Mouse (Mus musculus): ENCODE results near the gene Olfr1102.

DNA sequence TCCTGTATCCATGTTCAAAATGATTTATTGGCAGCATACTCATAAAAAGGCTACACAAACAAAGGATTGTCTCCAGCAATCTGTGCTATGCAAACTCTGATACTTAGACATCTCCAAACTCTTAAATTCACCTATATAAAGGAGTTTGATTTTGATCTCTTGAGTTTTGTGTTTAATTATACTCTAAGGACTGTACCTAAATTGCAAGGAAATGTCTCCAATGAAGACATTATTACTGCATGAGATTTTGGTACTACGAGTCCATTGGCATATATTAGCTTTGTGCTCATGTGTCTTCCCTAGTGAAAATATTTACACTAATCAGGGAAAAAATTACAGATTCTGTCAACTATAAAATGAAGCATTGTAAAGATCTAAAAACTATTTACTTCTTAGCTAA lies 28.8 kb downstream of the Olfr1102 start, which contains the start of gene Olfr1104:
- TF ChIP-seq POLR2A (IDR thresholded peaks at IDR 0.05; ENCODE audit: extremely low read depth, insufficient read depth, low read length) (no peak), CTCF (IDR thresholded peaks at IDR 0.05; ENCODE audit: low read depth, low read length) (no peak)

Measured in liver, adult 2 months (tissue).